Mouse (Mus musculus): Measurements from ENCODE around the gene Ubr4.

DNA sequence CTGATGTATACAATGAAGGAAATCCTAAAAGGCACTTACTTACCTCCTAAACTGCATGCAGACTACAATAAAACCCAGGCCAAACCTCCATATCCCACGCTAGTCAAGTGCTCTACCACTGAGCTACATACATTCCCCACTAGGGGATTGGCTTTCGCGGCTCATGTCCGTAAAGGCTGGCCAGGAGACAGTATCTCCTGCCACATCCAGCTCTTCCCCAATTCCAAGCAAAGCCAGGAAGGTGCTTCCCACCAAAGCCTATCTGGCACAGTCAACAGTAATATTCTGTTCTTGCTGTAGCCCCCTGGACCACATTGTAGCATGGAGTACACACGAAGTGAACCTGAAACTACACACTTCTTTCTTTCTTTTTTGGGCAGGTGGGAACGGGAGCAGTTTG lies 42.8 kb upstream of the Ubr4 start:
- TF ChIP-seq ZNF384 (IDR thresholded peaks at IDR 0.05; ENCODE audit: low read depth, low read length) (no peak), MAFK (IDR thresholded peaks at IDR 0.05; ENCODE audit: insufficient read depth, low read depth, low read length) (no peak)

All from ES-E14 (cell line).